Mouse (Mus musculus) monocyte, adult 5-6 weeks (primary cell): ENCODE data around the gene Pbx1. TPM values are rescaled to one million over a fixed set of nuclear protein-coding genes. Genes with fewer than 3 reads are reported as not detected.

Experiments used
- ATAC-seq: fragments of 153-309, 156-312 bp; replicated peaks from 2 replicates; pipeline ENCODE4 v1.8.0; 2017; ENCODE audit warnings: mild to moderate bottlenecking; ENCODE audit not compliant: low TSS enrichment, insufficient number of reproducible peaks, severe bottlenecking, poor library complexity, low FRiP score
- total RNA-seq: library from RNA; stranded (forward); fragments of 200-1000, 200-491, 200-594 nt; gene quantifications from 3 replicates; pipeline ENCODE4 v1.2.3, GENCODE M21; 2017

Gene Pbx1
- total RNA-seq, 1 experiment from 2014 or later: 5.4 TPM

DNA sequence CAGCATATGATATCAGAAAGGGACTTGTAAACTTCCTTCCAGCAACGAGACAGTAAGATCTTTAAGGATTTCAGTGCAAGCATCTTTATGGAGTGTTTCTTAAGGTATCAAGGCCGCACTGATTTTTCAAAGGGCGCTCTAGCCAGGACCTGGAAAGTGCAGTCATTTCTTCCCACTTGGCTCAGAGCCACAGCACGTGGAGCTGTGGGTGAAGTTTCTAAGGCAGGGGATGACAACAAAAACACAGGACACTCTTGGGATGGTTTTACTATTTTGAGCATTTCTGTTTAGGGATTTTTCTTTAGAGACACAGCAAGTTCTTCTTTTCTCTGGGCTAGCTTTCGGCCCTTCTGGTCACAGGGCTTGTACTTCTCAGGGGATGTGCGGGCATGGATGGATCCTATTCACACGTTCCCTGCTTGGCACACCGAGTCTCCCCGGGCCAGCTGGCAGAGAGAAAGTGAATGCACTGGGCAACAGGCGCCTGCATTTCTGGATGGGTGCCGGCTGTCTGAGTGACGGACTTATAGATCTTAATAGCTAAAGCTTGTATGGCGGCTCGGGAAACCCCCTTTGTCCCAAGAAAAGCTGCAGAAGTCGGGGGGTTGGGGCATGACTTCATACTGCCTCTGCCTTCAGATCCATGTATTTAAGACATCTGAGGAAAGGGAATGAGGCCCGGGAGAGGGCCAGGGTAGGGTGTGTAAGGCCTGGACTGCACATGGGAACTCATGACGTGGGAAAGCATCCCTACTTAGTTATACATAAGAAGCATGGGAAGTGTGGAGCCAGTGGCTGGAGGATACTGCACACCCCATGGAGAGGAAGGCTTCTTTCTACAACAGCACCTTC is 215.9 kb downstream of the Pbx1 start:
- ATAC-seq: no peak

DNA sequence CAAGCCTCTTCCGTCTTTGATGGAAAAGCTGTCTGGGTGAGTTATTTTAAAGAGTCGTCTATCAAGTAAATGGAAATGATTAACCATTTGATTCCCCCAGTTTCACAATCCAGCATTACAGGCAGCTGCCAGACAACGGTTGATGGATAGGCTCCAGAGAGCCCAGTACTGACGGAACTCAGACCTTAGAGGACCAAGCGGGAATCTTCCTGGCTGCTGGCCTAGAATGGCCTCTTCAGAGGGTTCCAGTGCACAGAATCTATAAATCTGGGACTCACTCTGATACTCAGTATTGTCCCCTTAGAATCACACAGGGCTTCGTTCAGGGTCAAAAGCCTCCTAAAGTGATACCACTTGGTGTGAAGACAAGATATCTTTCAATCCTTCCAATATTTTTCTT is 216.6 kb downstream of the Pbx1 start:
- no peak for ATAC-seq

- ATAC-seq: no peak
Measured at GRCm38 (mm10) chr1:168214040-168214443, 218.0 kb downstream of the Pbx1 start.

DNA sequence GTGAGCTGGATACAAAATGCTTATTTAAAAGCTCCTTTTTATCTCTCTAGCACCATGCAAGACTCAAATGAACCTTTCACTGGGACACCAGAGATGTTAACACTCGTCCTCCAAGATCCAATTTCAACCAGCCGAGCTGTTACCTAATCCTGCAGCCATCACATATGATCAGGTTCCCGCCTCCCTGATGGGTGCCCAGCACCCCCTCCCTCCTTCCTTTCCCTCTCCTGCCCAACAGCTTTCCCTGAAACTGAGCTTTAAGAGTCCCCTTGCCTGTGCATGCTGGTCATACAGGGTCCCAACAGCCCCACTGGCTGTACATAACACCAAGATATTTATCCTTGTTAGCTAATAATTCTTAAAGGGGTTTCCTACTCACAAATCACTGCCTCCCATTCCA is 218.5 kb downstream of the Pbx1 start:
- no peak for ATAC-seq

DNA sequence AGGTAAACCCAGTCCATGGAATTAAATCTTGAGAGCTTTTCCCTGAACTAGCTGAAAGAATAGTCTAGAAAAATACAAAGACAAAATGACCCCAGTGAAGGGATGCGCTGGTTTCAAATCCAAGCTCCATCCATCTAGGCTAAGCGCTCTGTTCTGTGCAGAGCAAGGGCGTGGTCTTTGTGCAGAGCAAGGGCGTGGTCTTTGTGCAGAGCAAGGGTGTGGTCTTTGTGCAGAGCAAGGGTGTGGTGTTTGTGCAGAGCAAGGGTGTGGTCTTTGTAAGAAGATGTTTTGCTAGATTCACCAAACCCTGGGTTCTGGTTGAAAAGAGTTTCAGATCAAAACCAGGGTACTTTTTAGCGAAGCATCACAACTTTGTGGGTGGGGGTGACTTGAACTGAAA is 221.7 kb downstream of the Pbx1 start:
- no peak for ATAC-seq

DNA sequence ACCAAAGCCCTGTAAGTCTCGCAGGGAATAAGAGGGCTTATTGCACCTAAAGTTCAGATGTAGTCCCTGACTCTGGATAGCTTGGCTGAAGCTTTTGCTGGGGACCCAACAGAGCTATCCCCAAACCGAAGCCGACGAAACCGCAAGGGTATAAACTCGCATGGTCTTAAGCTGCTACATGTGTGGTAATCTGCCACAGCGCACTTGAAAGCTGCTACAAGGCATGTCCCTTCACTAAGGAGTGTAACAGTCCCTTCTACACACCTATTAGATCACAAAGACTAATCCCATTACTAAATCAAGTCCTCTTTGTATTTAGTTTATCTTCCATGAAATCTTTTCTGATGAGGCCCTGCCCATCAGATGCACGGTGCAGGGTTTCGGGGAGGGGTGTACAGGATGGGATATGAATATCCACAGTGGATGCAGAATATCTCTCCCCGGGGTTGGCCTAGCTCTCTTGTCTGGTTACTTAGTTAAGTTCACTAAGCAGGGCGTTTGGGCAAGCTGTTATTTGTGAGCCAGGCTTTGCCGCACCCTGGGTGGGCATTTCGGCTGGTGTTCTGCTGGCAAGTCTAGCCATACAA is 231.4 kb downstream of the Pbx1 start:
- ATAC-seq: no peak

- ATAC-seq: no peak
Measured at GRCm38 (mm10) chr1:168198276-168198675, 233.8 kb downstream of the Pbx1 start.

DNA sequence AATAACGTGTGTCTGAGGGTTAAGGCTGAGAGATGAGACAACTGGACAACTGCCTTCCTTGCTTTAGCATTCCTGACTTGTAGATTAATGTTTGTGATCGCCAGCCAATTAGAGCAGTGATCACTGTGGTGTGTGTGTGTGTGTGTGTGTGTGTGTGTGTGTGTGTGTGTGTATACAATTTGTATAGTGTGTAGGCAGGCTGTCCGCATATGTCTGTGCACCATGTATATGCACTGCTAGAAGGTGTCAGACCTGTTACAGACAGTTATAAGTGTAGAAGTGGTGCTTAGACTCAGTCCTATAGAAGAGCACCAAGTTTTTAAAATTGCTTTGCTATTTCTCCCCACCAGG is 234.2 kb downstream of the Pbx1 start:
- ATAC-seq: no peak

- no peak for ATAC-seq
Measured at GRCm38 (mm10) chr1:168197195-168197907, 234.7 kb downstream of the Pbx1 start.

- ATAC-seq: no peak
Measured at GRCm38 (mm10) chr1:168193364-168193763, 238.7 kb downstream of the Pbx1 start.

DNA sequence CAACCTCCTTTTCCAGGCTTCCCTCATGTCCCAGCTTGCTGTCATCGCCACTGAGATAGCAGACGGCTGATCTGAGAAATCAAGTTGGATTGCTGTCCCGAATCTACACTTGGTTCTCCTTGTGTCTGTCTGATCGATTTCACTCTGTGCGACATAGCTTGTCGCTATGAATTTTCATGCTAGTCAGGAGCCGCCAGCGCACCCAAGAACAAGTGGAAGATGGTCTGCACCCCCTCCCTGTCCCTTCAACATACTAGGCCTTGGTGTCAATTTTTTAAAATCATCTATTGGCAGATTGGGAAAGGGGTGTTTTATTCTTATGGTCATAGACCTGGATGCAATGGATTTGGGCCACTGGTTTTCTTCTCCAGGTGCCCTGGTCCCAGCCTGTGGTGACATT is 249.3 kb downstream of the Pbx1 start:
- no peak for ATAC-seq

- no peak for ATAC-seq
Measured at GRCm38 (mm10) chr1:168180622-168181441, 251.2 kb downstream of the Pbx1 start.

- ATAC-seq: no peak
Measured at GRCm38 (mm10) chr1:168179691-168180090, 252.4 kb downstream of the Pbx1 start.

- no peak for ATAC-seq
Measured at GRCm38 (mm10) chr1:168178611-168179010, 253.5 kb downstream of the Pbx1 start.

- ATAC-seq: no peak
Measured at GRCm38 (mm10) chr1:168175586-168175985, 256.5 kb downstream of the Pbx1 start.

DNA sequence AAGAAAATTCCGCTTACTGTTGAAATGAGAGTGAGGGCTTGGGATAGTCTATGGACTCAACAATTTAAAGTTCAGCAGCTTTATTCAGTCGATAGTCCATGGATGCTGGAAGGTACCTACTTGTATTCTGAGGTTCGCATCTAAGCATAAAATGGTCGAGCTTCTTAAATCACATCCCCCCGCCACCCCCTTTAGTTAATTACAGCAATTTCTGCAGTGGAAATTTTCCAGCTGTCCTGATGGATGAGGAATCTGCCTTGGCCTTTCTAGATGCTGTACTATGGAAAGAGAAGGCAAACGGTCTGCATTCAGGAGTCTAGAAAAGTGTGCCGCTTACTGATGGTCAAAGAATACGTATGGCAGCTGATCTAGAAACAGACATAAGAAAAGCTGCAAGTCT is 262.3 kb downstream of the Pbx1 start:
- ATAC-seq: no peak

- no peak for ATAC-seq
Measured at GRCm38 (mm10) chr1:168169052-168169779, 262.9 kb downstream of the Pbx1 start.

DNA sequence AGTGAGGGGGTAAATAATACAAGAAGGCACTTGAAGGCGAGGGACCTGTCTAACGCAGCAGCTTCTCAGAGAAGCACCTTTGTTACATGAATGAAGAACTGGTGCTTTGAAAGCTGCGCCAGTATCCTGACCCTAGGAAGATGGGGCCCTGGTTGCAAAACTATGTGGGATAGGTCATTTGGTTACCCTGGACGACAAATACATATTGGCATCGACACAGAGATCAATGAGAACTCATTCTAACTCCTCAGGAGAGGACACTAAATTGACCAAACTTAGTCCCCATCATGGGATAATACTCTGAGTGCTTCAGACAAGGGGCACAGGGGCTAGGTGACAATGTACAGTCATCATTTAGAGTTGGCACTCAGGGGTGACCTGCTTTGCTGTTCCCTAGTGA is 264.3 kb downstream of the Pbx1 start:
- no peak for ATAC-seq
